Mouse (Mus musculus): ENCODE measurements around the gene Olfr702. TPM values are rescaled to one million over a fixed set of nuclear protein-coding genes. Genes with fewer than 3 reads are reported as not detected.

The Olfr702 gene
- polyA plus RNA-seq, 1 experiment from 2014 or later, result not detected

Other genes with a start within 250 kb of the Olfr702 start
- gene Olfr693, start 153.3 kb downstream of the Olfr702 start, polyA plus RNA-seq (2015; fragmentation: Nextera tagmentation; extraction: Ambion mirVana), result not detected in 2 replicates
- gene Olfr694, start 142.1 kb downstream of the Olfr702 start, polyA plus RNA-seq (2015; fragmentation: Nextera tagmentation; extraction: Ambion mirVana), result not detected in 2 replicates
- not detected in 2 replicates for gene Olfr695, start 117.5 kb downstream of the Olfr702 start, polyA plus RNA-seq (2015; fragmentation: Nextera tagmentation; extraction: Ambion mirVana)
- gene Olfr697, start 91.5 kb downstream of the Olfr702 start, polyA plus RNA-seq (2015; fragmentation: Nextera tagmentation; extraction: Ambion mirVana), result not detected in 2 replicates
- not detected in 2 replicates for gene Olfr698, start 78.5 kb downstream of the Olfr702 start, polyA plus RNA-seq (2015; fragmentation: Nextera tagmentation; extraction: Ambion mirVana)
- gene Olfr699, start 40.7 kb downstream of the Olfr702 start, polyA plus RNA-seq (2015; fragmentation: Nextera tagmentation; extraction: Ambion mirVana), result not detected in 2 replicates
- gene Olfr700, start 25.1 kb downstream of the Olfr702 start, polyA plus RNA-seq (2015; fragmentation: Nextera tagmentation; extraction: Ambion mirVana), result not detected in 2 replicates
- gene Olfr701, start 19.8 kb downstream of the Olfr702 start, polyA plus RNA-seq (2015; fragmentation: Nextera tagmentation; extraction: Ambion mirVana), result not detected in 2 replicates
- gene Olfr703, start 9.5 kb upstream of the Olfr702 start, polyA plus RNA-seq (2015; fragmentation: Nextera tagmentation; extraction: Ambion mirVana), result not detected in 2 replicates
- gene Olfr704, start 29.3 kb upstream of the Olfr702 start, polyA plus RNA-seq (2015; fragmentation: Nextera tagmentation; extraction: Ambion mirVana), result not detected in 2 replicates
- gene Olfr705, start 43.0 kb upstream of the Olfr702 start, polyA plus RNA-seq (2015; fragmentation: Nextera tagmentation; extraction: Ambion mirVana), result not detected in 2 replicates
- gene Olfr706, start 54.3 kb upstream of the Olfr702 start, polyA plus RNA-seq (2015; fragmentation: Nextera tagmentation; extraction: Ambion mirVana), result not detected in 2 replicates
- gene Olfr707, start 67.3 kb upstream of the Olfr702 start, polyA plus RNA-seq (2015; fragmentation: Nextera tagmentation; extraction: Ambion mirVana), result not detected in 2 replicates
- gene Olfr1532-ps1, start 74.1 kb upstream of the Olfr702 start, polyA plus RNA-seq (2015; fragmentation: Nextera tagmentation; extraction: Ambion mirVana), result not detected in 2 replicates
- not detected in 2 replicates for gene Olfr709-ps1, start 98.3 kb upstream of the Olfr702 start, polyA plus RNA-seq (2015; fragmentation: Nextera tagmentation; extraction: Ambion mirVana)
- gene Olfr710, start 114.4 kb upstream of the Olfr702 start, polyA plus RNA-seq (2015; fragmentation: Nextera tagmentation; extraction: Ambion mirVana), result not detected in 2 replicates
- not detected in 2 replicates for gene Olfr6, start 130.0 kb upstream of the Olfr702 start, polyA plus RNA-seq (2015; fragmentation: Nextera tagmentation; extraction: Ambion mirVana)
- gene Olfr711, start 141.6 kb upstream of the Olfr702 start, polyA plus RNA-seq (2015; fragmentation: Nextera tagmentation; extraction: Ambion mirVana), result not detected in 2 replicates
- gene Olfr2, start 172.2 kb upstream of the Olfr702 start, polyA plus RNA-seq (2015; fragmentation: Nextera tagmentation; extraction: Ambion mirVana), result not detected in 2 replicates
- not detected in 2 replicates for gene Olfr713, start 197.3 kb upstream of the Olfr702 start, polyA plus RNA-seq (2015; fragmentation: Nextera tagmentation; extraction: Ambion mirVana)
- not detected in 2 replicates for gene Olfr714, start 237.1 kb upstream of the Olfr702 start, polyA plus RNA-seq (2015; fragmentation: Nextera tagmentation; extraction: Ambion mirVana)